Mouse (Mus musculus): ENCODE measurements around the gene Smdt1. TPM values are rescaled to one million over a fixed set of nuclear protein-coding genes. Genes with fewer than 3 reads are reported as not detected.

The Smdt1 gene
- polyA plus RNA-seq, 1 experiment = 481 TPM

GRCm38 (mm10) chr15:82374437-82374836 lies 35.7 kb downstream of the Smdt1 start:
- Histone ChIP-seq H3ac (ENCODE audit: control insufficient read depth, insufficient read length, low read depth) (no peak overlapping the region), H3K4me3 (ENCODE audit: insufficient read depth, poor library complexity, severe bottlenecking) (no peak overlapping the region)

GRCm38 (mm10) chr15:82375855-82376254 lies 37.1 kb downstream of the Smdt1 start:
- no peak for TF ChIP-seq MYOG (IDR thresholded peaks at IDR 0.05; ENCODE audit: control insufficient read depth, extremely low read depth, insufficient read length)
- no peak for TF ChIP-seq FOSL1 (IDR thresholded peaks at IDR 0.05; ENCODE audit: insufficient read depth, low read length, poor library complexity, severe bottlenecking)
- TF ChIP-seq CEBPB (IDR thresholded peaks at IDR 0.05; ENCODE audit: low read depth) = no peak
- no peak for TF ChIP-seq MAX (IDR thresholded peaks at IDR 0.05)
- TF ChIP-seq CTCF (IDR thresholded peaks at IDR 0.05; ENCODE audit: control insufficient read depth, insufficient read depth, insufficient read length) = no peak
- no peak for TF ChIP-seq USF1 (IDR thresholded peaks at IDR 0.05; ENCODE audit: low read depth)
- TF ChIP-seq MYOD1 (IDR thresholded peaks at IDR 0.05; ENCODE audit: control insufficient read depth, insufficient read length, low read depth) = no peak
- H3K4me3 ChIP-seq (ENCODE audit: insufficient read depth, poor library complexity, severe bottlenecking) = no peak overlapping the region
- no peaks in the 10 kb centered on the region for H3K36me3 ChIP-seq (ENCODE audit: control insufficient read depth, insufficient read depth)
- peaks cover 13% of the 10 kb centered on the region for H3K27me3 ChIP-seq (ENCODE audit: control insufficient read depth, insufficient read depth, insufficient read length)
- no peaks in the 10 kb centered on the region for H3K79me2 ChIP-seq (ENCODE audit: control insufficient read depth, insufficient read depth)
- no peak overlapping the region for H3ac ChIP-seq (ENCODE audit: control insufficient read depth, insufficient read length, low read depth)
- no peaks in the 10 kb centered on the region for H3K79me3 ChIP-seq (ENCODE audit: low read depth)

More at GRCm38 (mm10) chr15:82374437-82374836, 35.7 kb downstream of the Smdt1 start:
- H3K27me3 ChIP-seq (ENCODE audit: control insufficient read depth, insufficient read depth, insufficient read length) = peaks cover 13% of the 10 kb centered on the region
- H3K36me3 ChIP-seq (ENCODE audit: control insufficient read depth, insufficient read depth) = no peaks in the 10 kb centered on the region
- TF ChIP-seq MYOG (IDR thresholded peaks at IDR 0.05; ENCODE audit: control insufficient read depth, extremely low read depth, insufficient read length) = no peak
- TF ChIP-seq USF1 (IDR thresholded peaks at IDR 0.05; ENCODE audit: low read depth) = no peak
- no peak for TF ChIP-seq CTCF (IDR thresholded peaks at IDR 0.05; ENCODE audit: control insufficient read depth, insufficient read depth, insufficient read length)
- no peak for TF ChIP-seq MAX (IDR thresholded peaks at IDR 0.05)
- no peak for TF ChIP-seq FOSL1 (IDR thresholded peaks at IDR 0.05; ENCODE audit: insufficient read depth, low read length, poor library complexity, severe bottlenecking)
- no peaks in the 10 kb centered on the region for H3K79me2 ChIP-seq (ENCODE audit: control insufficient read depth, insufficient read depth)
- no peaks in the 10 kb centered on the region for H3K79me3 ChIP-seq (ENCODE audit: low read depth)

GRCm38 (mm10) chr15:82376393-82377138 lies 37.8 kb downstream of the Smdt1 start:
- Histone ChIP-seq H3ac (ENCODE audit: control insufficient read depth, insufficient read length, low read depth) (no peak overlapping the region), H3K4me3 (ENCODE audit: insufficient read depth, poor library complexity, severe bottlenecking) (no peak overlapping the region), H3K79me2 (ENCODE audit: control insufficient read depth, insufficient read depth) (no peaks in the 10 kb centered on the region), H3K79me3 (ENCODE audit: low read depth) (no peaks in the 10 kb centered on the region), H3K36me3 (ENCODE audit: control insufficient read depth, insufficient read depth) (no peaks in the 10 kb centered on the region), H3K27me3 (ENCODE audit: control insufficient read depth, insufficient read depth, insufficient read length) (peaks cover 9% of the 10 kb centered on the region)
- no peak for TF ChIP-seq MYOD1 (IDR thresholded peaks at IDR 0.05; ENCODE audit: control insufficient read depth, insufficient read length, low read depth)
- TF ChIP-seq MAX (IDR thresholded peaks at IDR 0.05) = no peak
- TF ChIP-seq FOSL1 (IDR thresholded peaks at IDR 0.05; ENCODE audit: insufficient read depth, low read length, poor library complexity, severe bottlenecking) = no peak
- TF ChIP-seq MYOG (IDR thresholded peaks at IDR 0.05; ENCODE audit: control insufficient read depth, extremely low read depth, insufficient read length) = no peak
- no peak for TF ChIP-seq CEBPB (IDR thresholded peaks at IDR 0.05; ENCODE audit: low read depth)
- no peak for TF ChIP-seq USF1 (IDR thresholded peaks at IDR 0.05; ENCODE audit: low read depth)
- TF ChIP-seq CTCF (IDR thresholded peaks at IDR 0.05; ENCODE audit: control insufficient read depth, insufficient read depth, insufficient read length) = no peak

GRCm38 (mm10) chr15:82377701-82378100 lies 38.9 kb downstream of the Smdt1 start:
- no peaks in the 10 kb centered on the region for H3K79me2 ChIP-seq (ENCODE audit: control insufficient read depth, insufficient read depth)
- TF ChIP-seq MAX (IDR thresholded peaks at IDR 0.05) (no peak), CEBPB (IDR thresholded peaks at IDR 0.05; ENCODE audit: low read depth) (no peak), FOSL1 (IDR thresholded peaks at IDR 0.05; ENCODE audit: insufficient read depth, low read length, poor library complexity, severe bottlenecking) (no peak), MYOD1 (IDR thresholded peaks at IDR 0.05; ENCODE audit: control insufficient read depth, insufficient read length, low read depth) (no peak), USF1 (IDR thresholded peaks at IDR 0.05; ENCODE audit: low read depth) (no peak), MYOG (IDR thresholded peaks at IDR 0.05; ENCODE audit: control insufficient read depth, extremely low read depth, insufficient read length) (no peak)
- H3ac ChIP-seq (ENCODE audit: control insufficient read depth, insufficient read length, low read depth) = no peak overlapping the region
- peaks cover under 1% of the 10 kb centered on the region for H3K27me3 ChIP-seq (ENCODE audit: control insufficient read depth, insufficient read depth, insufficient read length)
- H3K4me3 ChIP-seq (ENCODE audit: insufficient read depth, poor library complexity, severe bottlenecking) = no peak overlapping the region
- no peaks in the 10 kb centered on the region for H3K79me3 ChIP-seq (ENCODE audit: low read depth)
- no peaks in the 10 kb centered on the region for H3K36me3 ChIP-seq (ENCODE audit: control insufficient read depth, insufficient read depth)

- H3ac ChIP-seq (ENCODE audit: control insufficient read depth, insufficient read length, low read depth) = no peak overlapping the region
- no peak overlapping the region for H3K4me3 ChIP-seq (ENCODE audit: insufficient read depth, poor library complexity, severe bottlenecking)
- H3K27me3 ChIP-seq (ENCODE audit: control insufficient read depth, insufficient read depth, insufficient read length) = no peaks in the 10 kb centered on the region
- no peaks in the 10 kb centered on the region for H3K36me3 ChIP-seq (ENCODE audit: control insufficient read depth, insufficient read depth)
- TF ChIP-seq FOSL1 (IDR thresholded peaks at IDR 0.05; ENCODE audit: insufficient read depth, low read length, poor library complexity, severe bottlenecking) (no peak), MYOG (IDR thresholded peaks at IDR 0.05; ENCODE audit: control insufficient read depth, extremely low read depth, insufficient read length) (no peak), USF1 (IDR thresholded peaks at IDR 0.05; ENCODE audit: low read depth) (no peak), CTCF (IDR thresholded peaks at IDR 0.05; ENCODE audit: control insufficient read depth, insufficient read depth, insufficient read length) (no peak), CEBPB (IDR thresholded peaks at IDR 0.05; ENCODE audit: low read depth) (no peak), MYOD1 (IDR thresholded peaks at IDR 0.05; ENCODE audit: control insufficient read depth, insufficient read length, low read depth) (no peak), MAX (IDR thresholded peaks at IDR 0.05) (no peak)
- no peaks in the 10 kb centered on the region for H3K79me2 ChIP-seq (ENCODE audit: control insufficient read depth, insufficient read depth)
- no peaks in the 10 kb centered on the region for H3K79me3 ChIP-seq (ENCODE audit: low read depth)
Observed at GRCm38 (mm10) chr15:82378261-82379180, 39.8 kb downstream of the Smdt1 start.

All from C2C12 (cell line).